Mouse (Mus musculus) intestine, embryonic 15.5 days (tissue): Measurements from ENCODE around the gene Ifna7. TPM values are rescaled to one million over a fixed set of nuclear protein-coding genes. Genes with fewer than 3 reads are reported as not detected.
A peak's percentile ranks its signal among the peaks of the same experiment; 100 is the strongest.
"Not testable (repeated sequence)": the region's sequence is repeated elsewhere in the genome, so short reads cannot be mapped to it uniquely, and the experiment has no call there.

Experiments
- ATAC-seq: fragments of 200-750 bp; cut with Nextera tagmentation; 2 replicates; pipeline ENCODE4 v1.8.0; 2017; ENCODE audit warnings: moderate TSS enrichment, moderate library complexity
- H3K27ac ChIP-seq: fragments of 300-500 bp; sonication (generic); 2 replicates; pipeline ENCODE4 v1.5.1; 2015; ENCODE audit warnings: mild to moderate bottlenecking, inconsistent platforms
- H3K27me3 ChIP-seq: fragments of 300-500 bp; sonication (generic); replicated peaks from 2 replicates; pipeline ENCODE4 v1.6.1; 2015; ENCODE audit warnings: inconsistent platforms
- H3K36me3 ChIP-seq: fragments of 300-500 bp; sonication (generic); 2 replicates; pipeline ENCODE4 v1.6.1; 2015; ENCODE audit warnings: inconsistent platforms
- H3K4me1 ChIP-seq: fragments of 300-500 bp; sonication (generic); replicated peaks from 2 replicates; pipeline ENCODE4 v1.6.1; 2015; ENCODE audit warnings: inconsistent platforms
- H3K4me2 ChIP-seq: fragments of 300-500 bp; sonication (generic); replicated peaks from 2 replicates; pipeline ENCODE4 v1.6.1; 2015; ENCODE audit warnings: mild to moderate bottlenecking, inconsistent platforms
- H3K4me3 ChIP-seq: fragments of 300-500 bp; sonication (generic); replicated peaks from 2 replicates; pipeline ENCODE4 v1.5.1; 2015; ENCODE audit warnings: inconsistent platforms
- H3K9ac ChIP-seq: fragments of 300-500 bp; sonication (generic); 2 replicates; pipeline ENCODE4 v1.6.1; 2015; ENCODE audit warnings: inconsistent platforms
- H3K9me3 ChIP-seq: fragments of 300-500 bp; sonication (generic); 2 replicates; pipeline ENCODE4 v1.6.1; 2016; ENCODE audit warnings: inconsistent platforms
- WGBS: fragments of 180-500 bp; shearing (Covaris S2); methylation state at CpG from one replicate; pipeline ENCODE4 v1.1.7; 2015; 5-methylcytosine and 5-hydroxymethylcytosine counted together
- polyA plus RNA-seq: library from polyadenylated mRNA; unstranded; fragments of >200 nt; fragmentation: Nextera tagmentation; extraction: Ambion mirVana; gene quantifications from 2 replicates; pipeline ENCODE4 v1.2.1, GENCODE M21; 2015

The Ifna7 gene
- polyA plus RNA-seq, 1 experiment from 2014 or later, result not detected

- not testable (repeated sequence) for H3K27ac ChIP-seq, H3K4me2 ChIP-seq, H3K4me3 ChIP-seq, H3K27me3 ChIP-seq, H3K9me3 ChIP-seq, H3K36me3 ChIP-seq, ATAC-seq, H3K4me1 ChIP-seq, H3K9ac ChIP-seq
- 10% methylated on average over 5 of the region's 7 CpGs for WGBS
These were observed 16.7 kb upstream of the Ifna7 start, which contains the start of gene Gm13285 for GRCm38 (mm10) chr4:88799365-88799764. Gene Gm13285 (plus strand): TSS chr4:88799665.

- H3K4me1 ChIP-seq, result not testable (repeated sequence)
- peak within 1 kb of the TSS; percentile 28; the same call in 1 of the 2 replicates for H3K4me2 ChIP-seq
- no CpG with 5 or more reads among the region's 29 CpGs for WGBS
These were observed 13.1 kb upstream of the Ifna7 start, which contains the start of gene Gm13287 for GRCm38 (mm10) chr4:88802954-88803353. Gene Gm13287 (plus strand): TSS chr4:88803254.

GRCm38 (mm10) chr4:88805231-88805630, 10.8 kb upstream of the Ifna7 start, which contains the start of gene Gm13288:
Gene Gm13288 (plus strand): TSS chr4:88805531.
- H3K9me3 ChIP-seq, H3K4me1 ChIP-seq, H3K36me3 ChIP-seq, H3K27me3 ChIP-seq, ATAC-seq, H3K4me3 ChIP-seq, H3K9ac ChIP-seq, H3K27ac ChIP-seq: not testable (repeated sequence)
- no CpG with 5 or more reads among the region's 8 CpGs for WGBS
- H3K4me2 ChIP-seq, result 0 out of 2 replicates have a peak within 1 kb of the TSS, but pooled peaks have one; percentile 41

More at GRCm38 (mm10) chr4:88802954-88803353, 13.1 kb upstream of the Ifna7 start, which contains the start of gene Gm13287:
- H3K27me3 ChIP-seq, H3K4me3 ChIP-seq, H3K27ac ChIP-seq, H3K36me3 ChIP-seq, H3K9me3 ChIP-seq, H3K9ac ChIP-seq, ATAC-seq: not testable (repeated sequence)

- ATAC-seq, H3K27me3 ChIP-seq, H3K4me1 ChIP-seq, H3K36me3 ChIP-seq, H3K27ac ChIP-seq, H3K9me3 ChIP-seq, H3K4me3 ChIP-seq, H3K9ac ChIP-seq: not testable (repeated sequence)
- 0 out of 2 replicates have a peak overlapping the region, but pooled peaks have one; percentile 41 for H3K4me2 ChIP-seq
- WGBS, result no CpG with 5 or more reads among the region's 34 CpGs
These were observed 10.3 kb upstream of the Ifna7 start for GRCm38 (mm10) chr4:88805761-88806160.

- no peaks in the 10 kb centered on the region for H3K9me3 ChIP-seq
- no peaks in the 10 kb centered on the region for H3K36me3 ChIP-seq
- H3K27ac ChIP-seq, result no peak within 1 kb of the TSS
- H3K4me3 ChIP-seq, result no peak within 1 kb of the TSS
- ATAC-seq, result no peak
- H3K27me3 ChIP-seq, result no peaks in the 10 kb centered on the region
- H3K9ac ChIP-seq, result no peak within 1 kb of the TSS
- 97% methylated on average over 1 of the region's 1 CpGs for WGBS
- no peak within 1 kb of the TSS for H3K4me2 ChIP-seq
- no peaks in the 10 kb centered on the region for H3K4me1 ChIP-seq
These were observed 3.6 kb downstream of the Ifna7 start, which contains the start of gene Ifna11 for GRCm38 (mm10) chr4:88819659-88820058. Gene Ifna11 (plus strand): TSS chr4:88819959.

GRCm38 (mm10) chr4:88822995-88823394, 7.0 kb downstream of the Ifna7 start:
- H3K4me1 ChIP-seq, result no peaks in the 10 kb centered on the region
- H3K27ac ChIP-seq, result no peak overlapping the region
- ATAC-seq, result no peak
- WGBS, result 23% methylated on average over 4 of the region's 4 CpGs
- no peak overlapping the region for H3K4me2 ChIP-seq
- no peak overlapping the region for H3K9ac ChIP-seq
- H3K27me3 ChIP-seq, result no peaks in the 10 kb centered on the region
- H3K36me3 ChIP-seq, result no peaks in the 10 kb centered on the region
- H3K4me3 ChIP-seq, result no peak overlapping the region
- no peaks in the 10 kb centered on the region for H3K9me3 ChIP-seq

GRCm38 (mm10) chr4:88827116-88827515, 11.1 kb downstream of the Ifna7 start, which contains the start of gene Ifna6:
Gene Ifna6 (plus strand): TSS chr4:88827416.
- not testable (repeated sequence) for H3K27ac ChIP-seq, H3K9ac ChIP-seq, ATAC-seq, H3K4me2 ChIP-seq, H3K36me3 ChIP-seq, H3K9me3 ChIP-seq, H3K4me3 ChIP-seq, H3K27me3 ChIP-seq, H3K4me1 ChIP-seq

GRCm38 (mm10) chr4:88830523-88830922, 14.5 kb downstream of the Ifna7 start:
- Histone ChIP-seq H3K4me3 (no peak overlapping the region), H3K27me3 (no peaks in the 10 kb centered on the region), H3K27ac (no peak overlapping the region), H3K4me1 (no peaks in the 10 kb centered on the region), H3K4me2 (no peak overlapping the region), H3K36me3 (no peaks in the 10 kb centered on the region), H3K9me3 (no peaks in the 10 kb centered on the region), H3K9ac (no peak overlapping the region)
- ATAC-seq, result no peak
- WGBS, result 28% methylated on average over 4 of the region's 4 CpGs

- not testable (repeated sequence) for H3K9me3 ChIP-seq, H3K4me1 ChIP-seq, H3K27ac ChIP-seq, H3K4me2 ChIP-seq, ATAC-seq, H3K27me3 ChIP-seq, H3K36me3 ChIP-seq, H3K9ac ChIP-seq, H3K4me3 ChIP-seq
- WGBS, result 61% methylated on average over 1 of the region's 1 CpGs
These were observed 19.2 kb downstream of the Ifna7 start, which contains the start of gene Ifna5 for GRCm38 (mm10) chr4:88835225-88835624. Gene Ifna5 (plus strand): TSS chr4:88835525.

- 40% methylated on average over 3 of the region's 3 CpGs for WGBS
- H3K27me3 ChIP-seq, result no peaks in the 10 kb centered on the region
These were observed 22.8 kb downstream of the Ifna7 start for GRCm38 (mm10) chr4:88838828-88839227.

GRCm38 (mm10) chr4:88840058-88840457, 24.0 kb downstream of the Ifna7 start:
- Histone ChIP-seq H3K9me3 (no peaks in the 10 kb centered on the region), H3K4me2 (no peak overlapping the region), H3K36me3 (no peaks in the 10 kb centered on the region), H3K27me3 (no peaks in the 10 kb centered on the region), H3K4me1 (no peaks in the 10 kb centered on the region), H3K9ac (no peak overlapping the region), H3K27ac (no peak overlapping the region), H3K4me3 (no peak overlapping the region)
- WGBS, result 74% methylated on average over 3 of the region's 3 CpGs
- no peak for ATAC-seq

More at GRCm38 (mm10) chr4:88838828-88839227, 22.8 kb downstream of the Ifna7 start:
- no peaks in the 10 kb centered on the region for H3K9me3 ChIP-seq
- H3K4me2 ChIP-seq, result no peak overlapping the region
- no peak overlapping the region for H3K27ac ChIP-seq
- H3K4me1 ChIP-seq, result no peaks in the 10 kb centered on the region
- ATAC-seq, result no peak
- no peak overlapping the region for H3K4me3 ChIP-seq
- no peak overlapping the region for H3K9ac ChIP-seq
- no peaks in the 10 kb centered on the region for H3K36me3 ChIP-seq

- H3K9ac ChIP-seq, result no peak within 1 kb of the TSS
- no peak within 1 kb of the TSS for H3K4me3 ChIP-seq
- H3K4me2 ChIP-seq, result no peak within 1 kb of the TSS
- no peak within 1 kb of the TSS for H3K27ac ChIP-seq
- no peaks in the 10 kb centered on the region for H3K9me3 ChIP-seq
- ATAC-seq, result no peak
- no peaks in the 10 kb centered on the region for H3K4me1 ChIP-seq
- no peaks in the 10 kb centered on the region for H3K36me3 ChIP-seq
- H3K27me3 ChIP-seq, result no peaks in the 10 kb centered on the region
- 59% methylated on average over 2 of the region's 2 CpGs for WGBS
These were observed 25.4 kb downstream of the Ifna7 start, which contains the start of gene Ifna4 for GRCm38 (mm10) chr4:88841438-88841911. Gene Ifna4 (plus strand): TSS chr4:88841861.

- no peaks in the 10 kb centered on the region for H3K36me3 ChIP-seq
- H3K27ac ChIP-seq, result no peak overlapping the region
- H3K9me3 ChIP-seq, result no peaks in the 10 kb centered on the region
- no peak overlapping the region for H3K4me3 ChIP-seq
- no peak overlapping the region for H3K9ac ChIP-seq
- no peak overlapping the region for H3K4me2 ChIP-seq
- WGBS, result 59% methylated on average over 2 of the region's 2 CpGs
- no peaks in the 10 kb centered on the region for H3K4me1 ChIP-seq
- no peaks in the 10 kb centered on the region for H3K27me3 ChIP-seq
- ATAC-seq, result no peak
These were observed 29.3 kb downstream of the Ifna7 start for GRCm38 (mm10) chr4:88845334-88845733.
